Mouse (Mus musculus) left cerebral cortex, postnatal 10 days (tissue): ENCODE measurements around the gene Mut. TPM values are rescaled to one million over a fixed set of nuclear protein-coding genes. Genes with fewer than 3 reads are reported as not detected.
A peak's percentile ranks its signal among the peaks of the same experiment; 100 is the strongest.

Experiments used
- DNase-seq, 2 experiments: peaks; one replicate each; pipeline ENCODE4 v3.0.0; 2021 to 2022; ENCODE audit warnings: low spot score in 2 of 2, mixed read lengths in 1 of 2; ENCODE audit errors: extremely low spot score in 1 of 2
- intact Hi-C: fragments of 180-260 bp; cut with DNase I; formaldehyde crosslinking; loops from one replicate; pipeline ENCODE4 v1.15.1; 2025
- total RNA-seq, 2 experiments: library from RNA; stranded (reverse); gene quantifications; 2 replicates each; pipeline ENCODE4 v1.2.3; 2021

Gene Mut
- total RNA-seq = 10 to 100 TPM; 30.9 to 35.6 TPM

DNA sequence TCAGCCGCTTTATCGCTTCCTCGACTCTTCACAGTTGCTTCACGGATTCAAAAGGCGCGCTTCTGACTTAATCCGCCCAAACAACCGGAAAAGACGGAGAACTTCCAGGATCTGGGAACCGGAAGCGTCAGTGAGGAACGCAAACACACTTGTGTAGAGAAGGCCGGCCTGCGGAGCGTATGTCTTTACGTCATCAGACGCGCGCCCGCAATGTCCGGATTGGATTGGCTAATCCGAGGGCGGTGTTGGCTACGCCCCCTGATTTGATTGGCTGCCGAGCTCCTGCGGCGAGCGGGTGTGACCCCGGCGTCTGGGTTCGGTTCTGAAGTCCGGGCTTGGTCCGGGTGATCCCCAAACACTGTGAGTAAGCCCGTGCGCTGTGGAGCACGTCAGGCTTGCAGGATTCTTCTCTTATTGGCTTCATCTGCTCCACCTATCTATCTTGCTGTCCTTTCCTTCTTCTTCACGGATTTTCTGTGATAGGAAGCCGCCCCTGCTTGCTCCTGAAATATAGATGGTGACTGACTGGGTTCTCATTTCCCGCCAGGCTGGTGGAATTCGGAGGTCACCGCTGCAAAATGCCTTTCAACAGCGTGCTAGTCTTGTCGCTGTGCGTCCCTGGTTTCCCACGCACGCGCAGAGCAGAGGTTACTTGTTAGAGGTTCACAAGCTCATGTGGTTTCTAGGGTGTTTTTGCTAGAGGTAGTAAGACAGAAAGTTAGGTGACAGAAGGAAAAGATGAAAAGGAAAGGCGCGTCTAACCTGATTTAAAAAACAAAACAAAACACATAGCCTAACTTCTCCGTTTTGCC lies at the start of gene Mut, which contains the start of gene Cenpq:
Gene Mut (plus strand): TSS at position 266 of the 812 bp plus-strand sequence.
Gene Cenpq (minus strand): TSS at position 628 of the 812 bp plus-strand sequence.
- intact Hi-C loops = no loop called here
- DNase-seq = peak; percentile 99 to 100

GRCm38 (mm10) chr17:40885155-40885554 lies 49.3 kb upstream of the Mut start:
- intact Hi-C loops = no loop called here
- DNase-seq = no peak

- intact Hi-C loops = no loop called here
- no peak for DNase-seq
Measured at GRCm38 (mm10) chr17:40887849-40888536, 46.5 kb upstream of the Mut start.

- DNase-seq = no peak
Measured at GRCm38 (mm10) chr17:40896863-40897262, 37.6 kb upstream of the Mut start.

DNA sequence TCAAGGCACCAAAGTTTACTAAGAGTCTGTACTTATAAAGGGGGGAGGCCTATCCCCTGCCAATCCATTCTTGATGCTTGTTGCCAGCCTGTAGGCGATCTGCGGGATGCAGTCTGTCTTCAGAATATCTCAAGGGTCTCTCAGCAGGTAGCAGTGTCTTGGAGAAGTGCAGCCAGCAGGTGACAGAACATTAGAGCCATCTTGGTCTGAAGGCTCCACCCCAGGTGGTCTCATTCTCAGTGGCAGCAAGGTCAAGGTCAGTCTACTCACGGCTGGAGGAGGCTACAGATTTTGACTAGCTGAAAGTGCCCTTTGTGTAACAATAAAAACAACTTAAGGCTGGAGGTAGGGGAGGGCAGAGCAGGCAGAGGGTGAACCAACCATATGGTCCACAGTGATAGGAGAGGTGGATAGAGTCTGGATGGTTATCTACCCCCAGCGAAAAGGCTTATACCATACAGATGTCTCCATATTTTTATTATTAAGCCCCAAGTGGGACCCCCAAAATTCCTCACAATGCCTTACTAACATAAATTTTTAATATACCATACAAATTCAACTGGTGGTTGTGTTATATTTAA lies 34.6 kb upstream of the Mut start:
- intact Hi-C loops = loop anchor here (5.0 to 10.0 kb wide), 2 partner anchors 65 to 743 kb away; no protein-coding TSS in a partner anchor
- DNase-seq = no peak

More at GRCm38 (mm10) chr17:40896863-40897262, 37.6 kb upstream of the Mut start:
- intact Hi-C loops = loop anchor here (5.0 to 10.0 kb wide), 2 partner anchors 62 to 740 kb away; no protein-coding TSS in a partner anchor

- no peak for DNase-seq
- intact Hi-C loops = no loop called here
Measured at GRCm38 (mm10) chr17:40903345-40903744, 31.1 kb upstream of the Mut start.

DNA sequence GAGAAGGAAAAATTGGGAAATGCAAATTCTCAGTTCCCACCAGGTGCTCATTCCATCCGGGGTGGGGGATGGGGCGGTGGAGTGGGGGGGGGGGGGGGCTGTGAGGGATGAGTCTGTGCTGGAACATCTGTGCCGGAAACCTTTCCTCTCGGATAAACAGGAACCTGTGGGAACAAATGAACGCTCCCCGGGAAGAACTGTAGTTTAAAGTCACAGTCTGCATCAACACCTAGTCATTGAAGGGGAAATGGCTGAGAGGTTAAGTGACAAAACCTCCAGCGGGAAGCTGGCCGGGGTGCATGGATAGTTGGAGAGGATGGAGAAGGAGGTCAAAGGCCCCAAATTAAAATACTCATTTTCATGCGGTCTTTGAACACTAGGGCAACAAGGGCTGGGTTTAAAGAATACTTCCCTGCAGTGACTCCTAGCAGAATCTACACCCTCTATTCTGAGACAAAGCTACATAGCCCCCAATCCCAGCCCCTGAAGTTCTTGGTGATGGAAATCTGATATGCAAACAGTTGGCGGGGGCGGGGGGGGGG lies 30.4 kb upstream of the Mut start:
- no peak for DNase-seq
- intact Hi-C loops = no loop called here

DNA sequence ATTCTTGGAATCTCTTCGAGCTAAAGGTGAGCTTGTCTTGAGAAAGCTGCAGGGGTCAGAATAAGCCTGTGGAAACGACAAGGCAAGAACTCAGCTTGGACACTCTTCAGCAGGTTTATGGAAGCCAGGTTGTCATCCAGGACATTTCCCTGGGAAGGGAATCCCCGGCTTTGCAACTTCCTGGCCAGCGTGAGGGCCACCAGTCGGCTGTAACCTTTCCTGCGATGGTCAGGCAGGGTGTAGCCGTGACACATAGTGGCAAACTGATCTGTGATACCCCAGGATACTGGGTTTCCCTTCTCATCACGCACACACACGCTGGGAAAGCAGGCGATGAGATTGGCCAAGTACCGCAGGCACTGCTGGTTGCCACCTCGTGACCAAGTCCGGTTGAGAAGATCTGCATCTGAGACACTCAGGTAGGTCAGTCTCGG lies 29.7 kb upstream of the Mut start:
- DNase-seq = peak in 1 of 2 experiments; percentile 27
- intact Hi-C loops = no loop called here

DNA sequence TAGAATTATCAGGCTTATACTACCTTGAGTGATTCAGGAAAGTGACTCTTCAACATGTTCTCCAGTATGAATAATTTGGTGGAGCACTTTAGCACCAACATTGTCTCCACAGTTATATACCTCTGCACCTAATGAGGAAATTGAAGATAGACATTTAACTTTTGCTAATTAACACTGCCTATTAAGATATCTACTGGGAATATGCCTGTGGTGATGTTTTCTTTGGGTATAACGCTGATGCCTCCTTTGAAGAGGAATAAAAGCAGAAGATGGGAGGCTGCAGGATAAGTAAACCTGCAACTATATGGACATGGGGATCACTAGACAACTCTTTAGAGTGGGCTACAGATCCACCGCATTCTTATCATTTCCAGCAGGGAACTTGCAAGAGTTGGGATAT lies 20.2 kb upstream of the Mut start, which contains the start of gene Glyatl3:
Gene Glyatl3 (minus strand): TSS at position 101 of the 400 bp plus-strand sequence.
- intact Hi-C loops = no loop called here
- DNase-seq = no peak

GRCm38 (mm10) chr17:40915499-40915898 lies 19.0 kb upstream of the Mut start:
- intact Hi-C loops = no loop called here
- no peak for DNase-seq

GRCm38 (mm10) chr17:40933985-40934384 lies 500 bp upstream of the Mut start:
- intact Hi-C loops = no loop called here

GRCm38 (mm10) chr17:40948518-40948917 lies 14.0 kb downstream of the Mut start:
- intact Hi-C loops = no loop called here
- no peak for DNase-seq

More at GRCm38 (mm10) chr17:40933985-40934384, 500 bp upstream of the Mut start:
- peak in 1 of 2 experiments; percentile 2 for DNase-seq

- intact Hi-C loops = loop anchor here (5.0 kb wide), 2 partner anchors 1329 to 1624 kb away; no protein-coding TSS in a partner anchor
- peak in 1 of 2 experiments; percentile 13 for DNase-seq
Measured at GRCm38 (mm10) chr17:40977914-40978313, 43.4 kb downstream of the Mut start.

DNA sequence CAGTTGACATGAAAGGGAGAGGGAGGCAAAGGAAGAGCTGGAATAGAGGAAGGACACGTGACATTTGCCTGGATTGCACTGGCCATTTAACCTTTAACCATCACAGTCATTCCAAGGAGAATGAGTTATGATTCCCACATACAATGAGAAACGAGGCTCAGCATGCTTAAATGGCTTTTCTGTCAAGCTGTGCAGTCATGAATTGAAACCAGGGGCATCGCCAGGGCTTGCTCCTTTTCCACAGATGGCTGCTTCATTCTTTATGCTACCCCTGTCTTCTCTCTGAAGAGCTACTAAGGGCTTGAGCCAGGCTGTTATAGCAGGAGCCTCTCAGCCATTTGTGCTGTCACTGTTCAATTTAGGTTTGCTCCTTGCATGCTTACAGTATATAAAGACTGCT lies 57.6 kb downstream of the Mut start:
- DNase-seq = no peak
- intact Hi-C loops = loop anchor here (5.0 kb wide), 1 partner anchor 1610 kb away; no protein-coding TSS in a partner anchor

Other genes with a start within 250 kb of the Mut start
- gene Esp1, start 207.6 kb upstream of the Mut start, total RNA-seq = not detected
- not detected for gene Crisp2, start 127.7 kb upstream of the Mut start, total RNA-seq
- not detected for gene Rhag, start 123.6 kb upstream of the Mut start, total RNA-seq
- gene 9130008F23Rik, start 54.1 kb upstream of the Mut start, total RNA-seq = under 1 TPM; 0.43 to 0.56 TPM
- not detected for gene Glyatl3, start 20.3 kb upstream of the Mut start, total RNA-seq
- gene Cenpq, start 362 bp downstream of the Mut start, total RNA-seq = 1 to 10 TPM; 6.7 to 6.9 TPM